Mouse (Mus musculus) kidney, postnatal 25 days (tissue): ENCODE results near the gene Trip13.

Source experiments
- DNase-seq, 2 experiments: peaks; one replicate each; pipeline ENCODE4 v3.0.0; 2021; ENCODE audit warnings: mixed read lengths in 2 of 2

Gene Trip13

DNA sequence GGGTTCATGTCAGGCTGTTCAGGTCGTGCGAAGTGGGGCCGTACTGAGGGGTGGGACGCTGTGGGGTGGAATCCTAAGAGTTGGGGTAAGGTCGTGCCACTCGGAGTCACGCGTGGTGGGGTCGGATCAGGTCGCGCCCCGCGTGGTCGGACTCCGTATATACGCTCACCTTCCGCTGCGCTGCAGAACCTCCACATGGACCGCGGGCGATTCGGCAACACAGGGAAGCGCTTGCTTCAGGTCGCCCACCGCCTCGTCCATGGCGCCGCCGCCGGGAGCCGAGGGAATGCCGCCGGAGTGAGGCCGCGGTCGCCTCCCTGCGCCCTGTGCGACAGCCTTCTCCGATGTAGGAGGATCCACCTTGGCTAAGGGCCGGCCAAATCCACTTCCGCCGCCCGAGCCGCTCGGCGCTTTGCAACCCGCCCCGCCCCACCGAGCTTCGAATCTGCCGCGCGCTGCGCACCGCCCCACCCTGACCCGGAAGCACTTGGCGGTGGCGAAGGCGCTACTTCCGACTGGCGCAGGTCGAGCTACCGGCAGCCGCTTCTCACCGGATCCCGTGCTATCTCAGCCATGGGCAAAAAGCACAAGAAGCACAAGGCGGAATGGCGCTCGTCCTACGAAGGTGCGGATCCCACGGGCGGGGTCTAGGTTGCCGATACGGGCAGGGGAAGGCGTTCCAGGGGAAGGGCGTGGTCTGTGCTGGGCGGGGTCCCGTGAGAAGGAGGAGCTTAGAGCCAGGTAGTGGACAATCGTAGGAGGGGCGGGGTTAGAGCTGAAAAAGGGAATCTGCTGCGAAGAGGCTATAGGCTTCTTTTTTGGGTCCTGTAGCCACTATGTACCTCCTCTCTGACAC lies at the start of gene Trip13, which contains the start of gene Brd9:
Gene Trip13, minus strand, starts transcription at position 464 of the 856 bp plus-strand sequence.
Gene Brd9, plus strand, starts transcription at position 491 of the 856 bp plus-strand sequence.
- peak; percentile 89 to 94 for DNase-seq

DNA sequence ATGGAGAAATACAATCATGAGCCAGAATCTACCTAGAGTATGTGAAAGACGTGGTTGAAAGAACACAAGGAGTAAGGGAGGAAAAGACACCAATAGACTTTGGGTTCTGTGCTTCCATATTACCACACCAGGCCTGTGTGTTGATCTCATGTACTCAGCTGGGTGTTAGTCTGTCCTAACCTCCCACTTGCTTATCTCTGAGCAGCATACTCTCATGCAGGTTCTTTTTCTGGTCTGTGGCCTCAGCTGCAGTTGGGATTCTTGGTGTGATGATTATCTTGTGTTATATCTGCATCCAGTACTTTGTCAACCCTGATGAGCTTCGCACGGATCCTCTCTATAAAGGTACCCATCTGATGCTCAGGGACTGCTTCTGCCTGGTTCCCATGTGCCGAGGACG lies 39.4 kb upstream of the Trip13 start:
- no peak for DNase-seq

DNA sequence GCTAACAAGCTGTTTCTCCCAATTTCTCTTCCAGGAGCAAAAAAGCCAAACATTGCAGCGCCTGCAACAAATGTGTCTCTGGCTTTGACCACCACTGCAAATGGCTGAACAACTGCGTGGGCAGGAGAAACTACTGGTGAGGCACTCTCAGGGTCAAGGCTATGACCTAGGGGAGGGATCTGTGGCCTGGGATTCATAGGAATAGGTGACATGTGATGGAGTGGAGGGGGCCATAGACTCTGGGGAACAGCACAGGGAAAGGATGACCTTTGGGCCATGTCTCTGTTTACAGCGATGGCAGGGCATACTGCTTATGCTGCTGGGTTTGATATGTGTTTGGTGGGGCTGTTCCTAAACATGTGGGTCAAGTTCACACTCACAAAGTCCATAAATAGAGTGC lies 36.9 kb upstream of the Trip13 start:
- no peak for DNase-seq

DNA sequence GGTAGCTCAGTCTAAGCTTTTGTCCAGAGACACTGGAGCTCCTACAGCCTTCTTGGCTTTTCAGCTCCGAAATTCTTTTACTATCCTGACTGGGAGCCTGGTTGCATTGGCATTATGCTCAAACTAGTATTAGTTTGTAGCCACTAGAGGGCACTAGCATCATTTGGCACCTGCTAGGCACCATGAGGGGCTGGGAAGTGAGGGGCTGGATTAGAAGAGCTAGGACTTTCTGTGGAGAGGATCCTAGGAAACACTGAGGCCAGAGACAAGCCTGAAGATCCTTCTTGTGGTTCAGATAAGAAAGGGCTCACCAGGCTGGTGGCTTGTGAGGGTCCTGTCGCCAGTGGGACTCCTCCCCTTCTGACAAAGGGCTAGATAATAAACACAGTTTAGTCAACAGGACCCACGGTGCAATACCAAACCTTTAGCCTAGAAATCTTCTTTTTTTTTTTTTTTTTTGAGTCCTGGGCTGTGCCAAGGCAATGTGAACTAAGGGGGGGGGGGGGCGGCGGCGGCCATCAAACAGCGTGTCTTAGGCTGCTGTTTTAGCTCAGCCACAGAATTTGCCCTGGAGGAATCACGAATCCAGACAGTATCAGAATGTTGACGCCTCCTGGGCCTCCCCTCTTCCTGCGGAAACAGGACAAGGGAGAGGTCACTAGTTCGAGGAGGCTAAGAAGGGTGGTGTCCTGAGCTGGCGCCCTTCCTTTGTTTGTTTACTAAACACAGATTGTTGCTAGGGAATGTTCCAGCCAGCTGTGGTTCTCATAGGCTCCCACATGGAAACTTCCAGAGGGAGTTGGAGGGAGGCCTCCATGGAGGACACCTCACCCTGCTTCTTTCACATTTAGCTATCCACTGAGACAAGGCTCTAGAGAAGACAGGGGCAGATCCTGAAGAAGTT lies 33.2 kb upstream of the Trip13 start:
- DNase-seq = peak; percentile 78 to 88

DNA sequence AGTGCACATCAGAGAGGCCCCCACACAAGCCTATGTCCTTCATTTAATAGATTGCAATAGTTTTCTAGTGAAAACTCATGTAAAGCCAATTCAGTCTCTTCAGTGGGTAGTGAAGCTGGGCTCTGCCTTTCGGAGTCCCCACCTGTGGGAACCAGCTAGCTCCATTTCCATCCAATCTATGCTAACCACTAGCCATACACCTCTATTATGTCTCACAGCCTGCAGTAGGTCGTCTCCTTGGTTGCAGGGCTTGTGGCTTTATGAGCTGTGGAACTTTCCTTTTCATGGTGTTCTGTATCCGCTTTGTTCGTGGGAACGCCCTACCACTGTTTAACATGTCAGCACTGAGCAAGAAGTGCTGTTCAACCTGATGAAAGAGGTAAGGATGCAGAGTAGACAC lies 26.0 kb upstream of the Trip13 start, which contains the start of gene Zdhhc11:
Gene Zdhhc11, plus strand, starts transcription at position 301 of the 400 bp plus-strand sequence.
- no peak for DNase-seq

DNA sequence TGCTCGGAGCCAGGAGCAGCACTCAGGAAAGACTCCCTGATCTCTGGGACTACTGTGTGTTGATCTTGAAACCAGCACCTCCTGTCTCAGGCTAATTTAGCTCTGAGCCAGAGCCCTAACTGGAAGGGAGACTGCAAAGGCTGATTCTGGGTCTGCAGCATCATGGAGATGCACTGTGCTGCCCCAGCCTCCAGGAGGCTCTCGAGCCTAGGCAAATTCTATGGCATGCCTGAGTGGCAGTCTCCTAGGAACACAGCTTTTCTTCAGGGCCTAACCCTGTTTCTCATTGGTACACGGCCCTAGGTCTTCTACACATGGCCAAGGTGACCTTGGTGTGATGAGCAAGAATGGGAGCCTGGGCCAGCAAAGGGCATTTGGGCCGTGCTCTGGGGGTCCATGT lies 23.6 kb upstream of the Trip13 start:
- DNase-seq = no peak

DNA sequence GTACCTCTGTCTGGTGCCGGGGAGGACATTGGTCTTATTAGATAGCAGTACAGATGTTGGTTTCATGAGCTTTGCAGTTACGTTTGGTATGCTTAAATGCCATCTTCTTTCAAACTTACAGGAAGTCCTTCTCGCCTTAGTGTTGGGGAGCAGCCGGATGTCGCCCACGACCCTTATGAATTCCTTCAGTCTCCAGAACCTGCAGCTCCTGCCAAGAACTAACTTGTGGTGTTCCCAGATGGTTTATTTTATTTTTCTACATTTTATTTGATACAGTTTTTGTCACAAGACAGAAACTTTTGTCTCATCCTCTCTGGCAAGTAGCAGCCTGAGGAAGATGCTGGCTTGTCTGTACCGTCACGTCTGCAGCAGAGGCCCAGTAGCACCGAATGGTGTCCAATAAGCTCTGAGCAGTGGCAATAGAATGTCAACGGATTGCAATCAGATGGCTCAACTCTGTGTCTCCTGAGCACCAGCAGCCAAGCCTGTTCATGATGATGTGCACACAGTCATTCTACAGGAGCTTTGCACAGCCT lies 22.6 kb upstream of the Trip13 start:
- DNase-seq = peak in 1 of 2 experiments; percentile 3

DNA sequence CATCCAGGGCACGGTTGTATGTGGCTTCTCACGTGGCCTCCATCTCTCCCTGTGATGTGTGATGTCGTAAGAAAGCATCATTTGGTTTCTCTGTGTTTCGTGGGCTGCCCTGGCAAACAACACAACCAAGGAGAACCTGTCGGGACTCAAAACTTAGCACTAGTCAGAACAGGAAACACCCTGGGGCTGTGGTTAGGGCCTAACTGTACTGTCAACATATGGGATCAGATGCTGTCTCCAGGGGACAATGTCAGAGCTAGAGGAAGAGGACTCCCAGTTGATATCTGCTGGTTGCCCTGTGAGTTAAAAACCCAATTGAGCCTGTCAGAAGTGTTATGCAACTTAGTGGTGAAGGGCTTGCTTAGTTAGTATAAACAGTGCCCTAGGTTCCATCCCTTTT lies 17.9 kb upstream of the Trip13 start:
- DNase-seq = no peak

DNA sequence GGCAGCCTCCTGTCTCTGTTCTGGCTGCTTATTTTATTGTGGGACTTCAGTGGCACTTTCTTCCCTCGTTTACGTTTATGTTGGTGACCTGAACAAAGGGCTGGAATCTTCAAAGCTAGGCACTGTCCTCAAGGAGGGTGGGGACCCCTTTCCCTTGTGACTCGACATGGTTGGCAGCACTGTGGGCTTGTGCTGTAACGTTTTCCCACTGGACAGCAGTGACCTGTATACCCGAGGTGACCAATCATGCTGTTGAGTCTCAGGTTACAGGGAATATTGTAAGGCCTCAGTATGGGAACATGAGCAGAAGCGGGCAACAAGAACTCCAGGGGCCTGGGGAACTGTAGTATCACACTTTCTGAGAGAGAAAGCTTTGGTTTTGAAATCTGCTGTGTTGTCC lies 17.1 kb upstream of the Trip13 start:
- no peak for DNase-seq

DNA sequence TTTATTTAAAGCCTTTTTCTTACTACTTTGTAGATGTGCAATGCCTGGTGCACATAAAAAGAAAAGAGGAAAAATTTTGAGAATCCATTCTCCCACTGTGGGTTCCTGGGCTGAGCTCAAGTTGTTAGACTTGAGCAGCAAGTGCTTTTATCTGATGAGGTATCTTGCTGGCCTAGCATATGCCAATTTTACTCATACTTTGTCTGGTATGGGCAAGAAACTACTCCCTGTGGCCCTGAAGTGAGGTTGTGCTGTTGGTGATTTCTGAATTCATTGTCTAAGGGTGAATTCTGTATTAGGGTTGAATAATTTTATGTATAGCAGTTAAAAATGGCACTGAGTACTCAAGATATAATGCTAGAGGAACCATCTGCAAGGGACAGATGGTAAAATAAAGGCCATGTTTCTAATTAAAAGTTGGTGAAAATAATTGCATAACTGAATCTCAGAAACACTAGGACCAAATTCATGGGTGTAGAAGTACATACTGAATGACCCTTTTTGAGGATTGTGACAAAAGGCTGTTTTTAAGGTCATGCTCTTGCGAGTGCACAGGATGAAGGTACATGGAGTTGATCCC lies 16.1 kb upstream of the Trip13 start:
- no peak for DNase-seq

DNA sequence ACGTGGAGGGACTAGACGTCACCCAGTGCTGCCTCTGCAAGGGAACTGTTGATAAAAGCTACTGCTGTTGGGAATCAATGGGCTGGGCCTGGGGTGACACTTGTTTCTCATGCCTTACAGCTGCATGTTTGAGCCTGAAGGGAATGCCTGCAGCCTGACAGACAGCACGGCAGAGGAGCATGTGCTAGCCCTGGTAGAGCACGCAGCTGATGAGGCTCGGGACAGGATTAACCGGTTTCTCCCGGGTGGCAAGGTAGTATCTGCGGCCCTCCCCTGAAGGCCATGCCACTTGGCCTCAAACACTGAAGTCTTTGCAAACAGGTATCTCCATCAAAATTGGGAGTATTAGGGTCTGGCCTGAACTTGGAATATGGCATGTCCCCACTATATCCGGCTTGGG lies 7.0 kb upstream of the Trip13 start:
- DNase-seq = no peak

DNA sequence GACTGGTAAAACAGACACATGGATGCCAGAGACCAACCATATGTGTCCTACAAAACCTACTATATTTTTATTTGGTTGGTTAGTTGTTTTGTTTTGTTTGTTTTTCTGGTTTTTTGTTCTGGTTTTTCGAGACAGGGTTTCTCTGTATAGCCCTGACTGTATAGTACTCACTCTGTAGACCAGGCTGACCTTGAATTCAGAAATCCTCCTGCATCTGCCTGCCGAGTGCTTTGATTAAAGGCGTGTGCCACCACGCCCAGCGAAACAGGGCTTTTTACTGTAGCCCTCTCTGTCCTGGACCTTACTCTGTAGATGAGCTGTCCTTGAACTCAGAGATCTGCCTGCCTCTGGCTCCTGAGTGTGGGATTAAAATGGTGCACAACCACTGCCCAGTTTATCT lies 1.5 kb upstream of the Trip13 start:
- DNase-seq = no peak

DNA sequence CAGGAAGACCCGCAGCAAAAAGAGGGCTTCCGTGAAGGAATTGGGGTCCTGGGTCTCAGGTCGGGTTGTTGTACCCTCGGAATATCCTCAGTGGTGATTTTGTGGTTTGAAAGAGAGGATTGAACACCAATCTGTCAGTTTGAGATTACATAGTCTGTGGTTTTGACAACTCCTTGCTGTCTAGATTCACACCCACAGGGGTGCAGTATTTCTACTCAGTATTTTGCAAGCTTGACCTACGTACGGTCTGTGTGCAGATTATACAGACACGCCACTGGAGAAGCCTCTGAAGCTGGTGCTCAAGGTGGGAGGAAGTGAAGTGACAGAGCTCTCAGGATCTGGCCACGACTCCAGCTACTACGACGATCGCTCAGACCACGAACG lies 585 bp upstream of the Trip13 start:
- DNase-seq = no peak

DNA sequence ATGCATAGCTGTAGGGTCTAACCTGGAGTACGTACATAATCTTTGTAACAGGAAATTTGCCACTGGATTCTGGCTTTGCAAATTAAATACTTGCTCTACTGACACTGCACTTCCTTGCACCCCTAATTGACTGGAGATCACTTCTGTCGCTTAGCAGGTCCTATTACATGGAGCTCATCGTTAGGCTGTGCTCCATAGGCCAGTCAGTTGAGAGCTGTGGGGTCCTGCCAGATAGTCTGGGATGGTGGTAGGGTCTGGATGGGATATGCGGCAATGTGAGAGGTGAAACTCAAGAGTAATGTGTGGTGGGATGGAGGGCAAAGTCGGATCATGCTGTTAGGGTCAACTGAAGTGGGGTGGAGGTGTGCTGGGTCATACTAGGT lies 655 bp downstream of the Trip13 start:
- no peak for DNase-seq

DNA sequence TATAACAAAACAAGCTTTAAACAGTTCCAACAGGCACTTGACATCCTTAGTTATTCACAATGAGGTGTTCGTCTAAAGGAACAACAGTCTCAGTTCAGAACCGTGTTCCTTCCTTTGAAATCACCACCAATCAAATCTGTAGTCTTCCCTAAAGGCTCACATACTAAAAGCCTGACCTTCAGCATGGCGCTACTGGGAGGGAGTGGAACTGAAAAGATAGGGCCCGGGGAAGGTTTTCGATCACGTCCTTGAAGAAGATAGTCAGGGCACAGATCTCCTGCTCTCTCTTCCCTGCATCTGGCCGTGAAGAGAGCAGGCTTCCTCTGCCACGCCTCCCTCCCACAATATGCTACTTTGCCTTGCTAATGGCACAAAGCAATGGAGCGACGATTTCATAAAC lies 5.4 kb downstream of the Trip13 start:
- no peak for DNase-seq

DNA sequence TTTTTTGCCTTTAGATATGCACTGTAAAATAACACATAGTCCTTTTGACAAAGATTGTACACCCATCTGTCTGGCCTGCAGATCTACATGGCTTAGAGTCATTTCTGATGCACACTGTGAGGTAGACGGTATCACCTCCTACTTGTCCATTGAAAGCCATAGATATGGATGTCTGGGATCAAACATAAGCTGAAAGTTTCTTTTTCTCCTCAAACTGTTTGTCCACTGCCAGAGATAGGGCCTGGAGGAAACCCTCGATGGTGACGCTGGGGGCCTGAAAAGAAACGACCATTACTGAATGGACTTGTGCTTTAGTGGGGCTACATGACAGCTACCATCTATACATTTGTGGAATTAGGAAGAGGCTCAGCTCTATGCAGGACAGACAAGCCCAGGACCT lies 24.5 kb downstream of the Trip13 start:
- no peak for DNase-seq

DNA sequence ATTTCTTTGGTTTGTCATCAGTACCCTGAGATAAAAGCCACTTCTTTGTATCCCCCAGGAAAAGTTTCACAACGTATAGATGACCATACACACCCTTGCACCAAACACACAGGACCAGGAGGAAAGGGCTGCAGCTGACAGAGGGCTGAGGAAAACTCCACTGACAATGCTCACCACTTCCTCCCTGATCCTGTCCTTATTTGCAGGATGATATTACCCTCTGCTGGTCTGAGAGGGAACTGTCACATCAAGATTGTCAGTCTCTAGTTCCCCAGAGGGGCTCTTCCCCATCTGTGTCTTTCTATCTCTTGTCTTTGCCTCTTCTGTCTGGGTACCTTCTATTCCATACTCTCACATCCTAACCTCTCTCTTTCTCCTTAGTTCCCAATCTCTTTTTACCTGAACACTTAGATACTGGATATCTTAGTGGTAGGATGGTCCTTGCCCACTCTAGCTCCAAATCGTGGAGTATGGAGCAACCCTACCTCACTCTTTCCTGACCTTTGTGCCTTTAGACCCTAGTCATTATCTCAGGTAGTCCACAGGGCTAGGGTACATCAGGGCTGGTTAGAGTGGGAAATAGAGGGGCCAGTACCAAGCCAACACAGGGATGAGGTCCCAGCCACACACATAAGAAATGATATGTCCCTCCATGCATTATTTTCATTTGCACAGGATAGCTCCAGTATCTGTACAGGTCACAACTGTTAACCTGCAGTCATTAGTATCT lies 29.7 kb downstream of the Trip13 start:
- peak in 1 of 2 experiments; percentile 67 for DNase-seq

DNA sequence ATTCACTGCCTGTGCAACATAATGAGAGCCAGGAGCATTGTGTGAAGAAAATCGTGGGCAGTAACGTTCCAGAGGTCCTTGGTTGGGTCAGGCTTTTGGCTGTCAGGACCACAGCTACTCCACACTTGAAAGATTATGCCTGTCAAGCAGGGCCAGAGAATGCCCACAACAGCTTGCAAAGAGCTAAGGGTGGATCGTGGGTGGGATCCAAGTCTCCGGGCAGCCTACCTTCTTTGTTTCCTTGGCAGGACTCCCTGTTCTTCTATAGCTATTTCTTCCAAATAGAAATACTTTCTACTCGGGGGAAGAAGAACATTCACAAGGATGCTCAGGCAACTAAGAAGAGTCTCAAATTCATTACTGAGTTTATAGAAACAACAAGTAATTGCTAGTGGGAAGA lies 30.4 kb downstream of the Trip13 start:
- no peak for DNase-seq

DNA sequence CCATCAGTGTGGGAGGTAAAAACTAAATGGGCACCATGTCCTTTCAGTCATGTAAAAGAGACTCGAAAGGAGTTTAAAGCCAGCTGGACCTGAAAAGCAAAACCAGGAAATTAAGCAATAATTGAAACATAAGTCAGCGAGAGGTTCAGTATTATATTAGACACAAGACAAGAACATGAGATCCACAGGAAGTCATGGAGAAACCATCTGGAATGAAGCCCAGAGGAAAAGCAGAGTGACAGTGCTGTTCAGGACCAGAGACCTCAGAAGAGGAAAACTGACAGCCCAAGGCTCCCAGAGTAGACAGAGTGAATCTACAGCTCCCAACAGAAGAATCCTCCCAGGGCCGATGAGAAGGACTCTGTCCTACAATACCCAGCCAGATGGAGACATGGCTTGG lies 40.0 kb downstream of the Trip13 start:
- DNase-seq = peak in 1 of 2 experiments; percentile 5

DNA sequence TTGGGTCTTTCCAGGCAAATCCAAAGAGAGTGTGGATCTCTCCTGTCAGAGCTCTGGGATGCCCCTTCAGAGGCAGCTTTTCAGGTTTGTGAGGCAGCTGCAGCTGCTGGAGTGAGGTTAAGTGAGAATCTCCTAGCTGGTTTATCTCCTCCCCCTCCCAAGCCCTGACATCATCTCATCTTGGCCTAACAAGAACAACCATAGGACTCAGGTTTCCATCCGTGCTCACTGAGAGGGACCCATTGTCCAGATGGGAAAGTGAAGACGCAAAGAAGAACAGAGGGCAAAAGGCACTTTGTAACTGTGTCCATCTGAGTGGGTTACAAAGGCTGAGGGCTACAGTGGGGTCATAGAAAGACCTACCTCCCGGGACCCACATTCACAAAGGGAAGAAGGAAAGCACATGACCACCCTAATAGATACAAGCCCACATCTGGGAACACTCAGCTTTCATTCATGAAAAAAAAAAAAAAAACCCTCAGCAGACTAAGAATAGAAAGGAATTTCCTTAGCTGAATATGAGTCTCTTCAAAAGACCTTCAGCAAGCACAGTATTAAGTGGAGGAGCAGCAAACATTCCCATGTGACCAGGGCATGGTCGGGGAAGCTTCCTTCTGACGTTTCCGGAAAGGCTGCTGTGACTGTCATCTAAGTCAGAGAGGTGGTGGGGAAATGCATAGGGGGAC lies 44.9 kb downstream of the Trip13 start:
- peak; percentile 42 to 71 for DNase-seq

DNA sequence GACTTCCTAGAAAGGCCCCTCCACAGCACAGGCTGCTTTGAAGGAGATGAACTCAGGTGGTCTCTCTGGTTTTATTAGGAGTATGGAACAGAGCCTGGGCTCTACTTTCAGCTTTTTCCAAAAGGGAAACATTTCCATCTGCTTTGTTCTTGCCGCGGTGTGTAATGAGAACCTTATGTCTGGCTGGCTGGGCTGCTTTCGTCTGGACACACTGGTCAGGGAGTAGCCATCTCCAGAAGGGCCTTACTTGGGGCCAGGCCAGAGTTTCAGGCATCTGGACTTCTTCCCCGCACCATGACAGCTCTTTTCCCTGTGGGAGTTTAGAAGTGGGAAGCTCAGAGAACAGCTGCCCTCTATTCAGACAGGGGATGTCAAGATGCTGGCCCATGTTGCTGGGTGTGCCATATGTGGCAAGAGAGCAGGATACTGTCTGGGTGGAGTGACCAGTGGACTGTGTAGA lies 50.1 kb downstream of the Trip13 start:
- peak; percentile 47 to 60 for DNase-seq

DNA sequence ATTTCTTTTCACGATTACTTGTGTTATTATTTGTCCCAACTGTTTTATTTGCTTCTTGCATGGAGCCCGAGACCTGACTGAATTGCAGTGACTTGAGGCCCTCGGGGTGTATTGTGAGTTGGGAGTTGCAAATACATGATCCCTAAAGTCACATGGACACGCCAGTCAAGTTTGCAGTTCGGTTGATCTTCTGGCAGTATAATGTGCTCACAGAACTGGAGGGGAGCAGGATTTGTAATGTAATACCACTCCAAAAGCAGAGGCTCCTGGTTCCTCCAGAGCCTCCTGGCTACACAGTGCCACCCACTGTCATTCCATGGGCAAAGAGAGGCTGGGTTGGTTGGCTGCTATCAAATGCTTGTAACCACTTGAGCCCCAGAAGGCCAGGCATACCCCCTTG lies 51.0 kb downstream of the Trip13 start:
- no peak for DNase-seq
